Mouse (Mus musculus) lung, postnatal 0 days (tissue): Measurements from ENCODE around the gene Pdrg1.

Experiments used
- CTCF ChIP-seq: IDR thresholded peaks from 2 replicates; pipeline ENCODE4 v1.5.1; 2016; ENCODE audit warnings: antibody characterized with exemption, mild to moderate bottlenecking
- EP300 ChIP-seq: IDR thresholded peaks from 2 replicates; pipeline ENCODE4 v1.6.1; 2016; ENCODE audit warnings: antibody characterized with exemption, mild to moderate bottlenecking, control low read depth

DNA sequence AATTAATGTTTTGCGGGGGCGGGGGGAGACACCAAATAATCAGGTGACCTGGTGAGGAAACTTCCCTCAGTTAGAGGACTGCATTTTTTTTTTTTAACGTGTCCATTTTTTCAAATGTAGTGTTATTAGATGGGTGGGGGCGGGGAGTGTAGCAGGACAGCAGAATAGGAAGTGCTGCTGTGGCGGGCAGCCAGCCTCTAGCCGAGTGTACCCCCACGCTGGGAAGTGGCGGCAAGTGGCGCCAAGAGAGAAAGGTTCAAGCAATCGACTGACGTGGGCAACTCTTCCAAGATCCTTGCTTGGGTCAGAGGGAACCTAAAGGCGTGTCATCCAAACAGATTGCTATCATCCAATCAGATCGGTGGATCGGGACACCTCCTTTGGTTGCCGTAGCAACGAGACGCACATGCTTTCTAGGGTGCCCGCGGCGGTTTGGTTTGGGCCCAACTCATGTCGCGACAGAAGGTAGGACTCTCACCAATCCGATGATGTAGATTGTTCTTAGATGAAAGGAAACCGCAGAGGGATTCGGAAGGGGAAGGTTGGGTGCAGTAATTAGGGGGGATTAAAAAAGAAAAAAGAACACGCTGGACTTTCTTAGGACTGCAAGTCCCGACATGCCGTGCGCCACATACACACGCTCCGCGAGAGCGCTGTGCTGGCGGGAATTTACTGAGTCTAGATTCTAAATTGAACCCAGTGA lies 53.0 kb downstream of the Pdrg1 start, which contains the start of gene Ttll9:
- no peak for TF ChIP-seq CTCF
- no peak for TF ChIP-seq EP300
